Mouse (Mus musculus): ENCODE data around the gene Prkcg. TPM values are rescaled to one million over a fixed set of nuclear protein-coding genes. Genes with fewer than 3 reads are reported as not detected.
A peak's percentile ranks its signal among the peaks of the same experiment; 100 is the strongest.

Gene Prkcg
- total RNA-seq, 2 experiments from 2014 or later: not detected

- ATAC-seq (replicated peaks; ENCODE audit: poor library complexity, severe bottlenecking): no peak
Measured at GRCm38 (mm10) chr7:3349775-3350174, 60.8 kb downstream of the Prkcg start.

GRCm38 (mm10) chr7:3351536-3351935 is 62.6 kb downstream of the Prkcg start:
- ATAC-seq (replicated peaks; ENCODE audit: poor library complexity, severe bottlenecking): no peak

- ATAC-seq (replicated peaks; ENCODE audit: poor library complexity, severe bottlenecking): no peak
Measured at GRCm38 (mm10) chr7:3354850-3355249, 65.9 kb downstream of the Prkcg start.

GRCm38 (mm10) chr7:3360678-3361077 is 71.7 kb downstream of the Prkcg start:
- ATAC-seq (replicated peaks; ENCODE audit: poor library complexity, severe bottlenecking): no peak

- ATAC-seq (replicated peaks; ENCODE audit: poor library complexity, severe bottlenecking): peak; percentile 85
Measured at GRCm38 (mm10) chr7:3365547-3366279, 76.7 kb downstream of the Prkcg start.

GRCm38 (mm10) chr7:3366705-3367516 is 77.9 kb downstream of the Prkcg start:
- peak; percentile 41 for ATAC-seq (replicated peaks; ENCODE audit: poor library complexity, severe bottlenecking)

GRCm38 (mm10) chr7:3367569-3367968 is 78.6 kb downstream of the Prkcg start:
- no peak for ATAC-seq (replicated peaks; ENCODE audit: poor library complexity, severe bottlenecking)

- no peak for ATAC-seq (replicated peaks; ENCODE audit: poor library complexity, severe bottlenecking)
Measured at GRCm38 (mm10) chr7:3368311-3368710, 79.3 kb downstream of the Prkcg start.

- no peak for ATAC-seq (replicated peaks; ENCODE audit: poor library complexity, severe bottlenecking)
Measured at GRCm38 (mm10) chr7:3369189-3369588, 80.2 kb downstream of the Prkcg start.

GRCm38 (mm10) chr7:3370407-3370806 is 81.4 kb downstream of the Prkcg start:
- no peak for ATAC-seq (replicated peaks; ENCODE audit: poor library complexity, severe bottlenecking)

- ATAC-seq (replicated peaks; ENCODE audit: poor library complexity, severe bottlenecking): no peak
Measured at GRCm38 (mm10) chr7:3372376-3372775, 83.4 kb downstream of the Prkcg start.

GRCm38 (mm10) chr7:3373754-3374153 is 84.8 kb downstream of the Prkcg start:
- ATAC-seq (replicated peaks; ENCODE audit: poor library complexity, severe bottlenecking): 0 out of 2 replicates have a peak, but pooled peaks have one; percentile 14

- peak; percentile 83 for ATAC-seq (replicated peaks; ENCODE audit: poor library complexity, severe bottlenecking)
Measured at GRCm38 (mm10) chr7:3376831-3377230, 87.9 kb downstream of the Prkcg start.

Other genes starting within 250 kb of the Prkcg start
- gene AU018091, start 120.0 kb upstream of the Prkcg start, total RNA-seq (2014; fragmentation: Nextera tagmentation): not detected in 2 replicates
- gene AU018091, start 120.0 kb upstream of the Prkcg start, total RNA-seq (2017): not detected in 2 replicates
- gene Nlrp12, start 39.4 kb upstream of the Prkcg start, total RNA-seq (2014; fragmentation: Nextera tagmentation): 3.4 TPM in 1 of 2 replicates, not detected in the other
- 2.1 and 3.2 TPM in 2 replicates for gene Nlrp12, start 39.4 kb upstream of the Prkcg start, total RNA-seq (2017)
- 14.0 TPM in 2 replicates for gene Myadm, start 99 bp upstream of the Prkcg start, total RNA-seq (2014; fragmentation: Nextera tagmentation)
- gene Myadm, start 99 bp upstream of the Prkcg start, total RNA-seq (2017): 3.2 and 3.7 TPM in 2 replicates
- gene Cacng7, start 43.8 kb downstream of the Prkcg start, total RNA-seq (2014; fragmentation: Nextera tagmentation): not detected in 2 replicates
- gene Cacng7, start 43.8 kb downstream of the Prkcg start, total RNA-seq (2017): not detected in 2 replicates
- 1.9 TPM in 1 of 2 replicates, not detected in the other for gene Cacng8, start 101.5 kb downstream of the Prkcg start, total RNA-seq (2014; fragmentation: Nextera tagmentation)
- not detected in 2 replicates for gene Cacng8, start 101.5 kb downstream of the Prkcg start, total RNA-seq (2017)
- gene Cacng6, start 135.0 kb downstream of the Prkcg start, total RNA-seq (2014; fragmentation: Nextera tagmentation): not detected in 2 replicates
- not detected in 2 replicates for gene Cacng6, start 135.0 kb downstream of the Prkcg start, total RNA-seq (2017)
- gene Tarm1, start 213.4 kb downstream of the Prkcg start, total RNA-seq (2014; fragmentation: Nextera tagmentation): not detected in 2 replicates
- gene Tarm1, start 213.4 kb downstream of the Prkcg start, total RNA-seq (2017): 0.41 and 0.95 TPM in 2 replicates